Mouse (Mus musculus): ENCODE results near the gene 6030498E09Rik. TPM values are rescaled to one million over a fixed set of nuclear protein-coding genes. Genes with fewer than 3 reads are reported as not detected.

The 6030498E09Rik gene
- polyA plus RNA-seq, 1 experiment: not detected

DNA sequence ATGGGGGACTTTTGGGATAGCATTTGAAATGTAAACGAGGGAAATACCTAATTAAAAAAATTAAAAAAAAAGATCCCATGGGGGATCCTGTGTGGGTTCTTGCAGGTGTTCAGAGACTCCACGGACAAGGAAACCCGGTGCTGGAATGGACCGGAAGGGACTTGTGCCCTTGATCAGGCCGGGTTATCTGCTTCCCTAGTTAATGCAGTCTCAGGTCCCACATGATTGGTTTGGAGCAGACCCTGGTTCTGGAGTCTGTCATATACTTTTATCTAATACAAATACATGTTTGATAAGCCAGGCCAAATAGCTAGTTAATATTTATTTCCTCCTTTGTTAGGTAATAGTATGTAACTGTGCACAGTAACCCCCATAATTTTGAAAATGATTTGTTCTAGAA lies 223.8 kb downstream of the 6030498E09Rik start:
- Histone ChIP-seq H3K79me3 (ENCODE audit: low read depth) (no peaks in the 10 kb centered on the region), H3K36me3 (ENCODE audit: control insufficient read depth, insufficient read depth) (no peaks in the 10 kb centered on the region), H3K79me2 (ENCODE audit: control insufficient read depth, insufficient read depth) (no peaks in the 10 kb centered on the region), H3ac (ENCODE audit: control insufficient read depth, insufficient read length, low read depth) (no peak overlapping the region), H3K27me3 (ENCODE audit: control insufficient read depth, insufficient read depth, insufficient read length) (no peaks in the 10 kb centered on the region), H3K4me3 (ENCODE audit: insufficient read depth, poor library complexity, severe bottlenecking) (no peak overlapping the region)
- no peak for TF ChIP-seq MYOG (IDR thresholded peaks at IDR 0.05; ENCODE audit: control insufficient read depth, extremely low read depth, insufficient read length)
- TF ChIP-seq FOSL1 (IDR thresholded peaks at IDR 0.05; ENCODE audit: insufficient read depth, low read length, poor library complexity, severe bottlenecking): no peak
- no peak for TF ChIP-seq CTCF (IDR thresholded peaks at IDR 0.05; ENCODE audit: control insufficient read depth, insufficient read depth, insufficient read length)
- no peak for TF ChIP-seq MYOD1 (IDR thresholded peaks at IDR 0.05; ENCODE audit: control insufficient read depth, insufficient read length, low read depth)
- TF ChIP-seq USF1 (IDR thresholded peaks at IDR 0.05; ENCODE audit: low read depth): no peak
- TF ChIP-seq CEBPB (IDR thresholded peaks at IDR 0.05; ENCODE audit: low read depth): no peak
- no peak for TF ChIP-seq MAX (IDR thresholded peaks at IDR 0.05)

Small RNAs within 50 kb of the gene (microRNA-seq; reads per million reads assigned to microRNA genes)
- not detected for gene Gm25642 (ENCODE audit: borderline microRNAs expressed)

Other genes with a start within 250 kb of the 6030498E09Rik start
- 10.4 TPM for gene Cul4b, start 196.5 kb upstream of the 6030498E09Rik start, polyA plus RNA-seq (2012; fragmentation: generic; extraction: Trizol)
- 16.1 TPM for gene Mcts1, start 172.1 kb upstream of the 6030498E09Rik start, polyA plus RNA-seq (2012; fragmentation: generic; extraction: Trizol)
- 8.4 TPM for gene C1galt1c1, start 137.6 kb upstream of the 6030498E09Rik start, polyA plus RNA-seq (2012; fragmentation: generic; extraction: Trizol)

Data from C2C12 (cell line).